In genomic region chr12:78747406-78747805, GRCm38 (mm10) we compare ENCODE assay signal across 12 mouse cellular contexts. TPM values are rescaled to one million over a fixed set of nuclear protein-coding genes. Genes with fewer than 3 reads are reported as not detected.
DNase-seq lines count a peak whose midpoint lies in the region; ATAC-seq and TF ChIP-seq lines count a peak whose summit lies in the region.
"Had no signal": no experiment of that assay in that cellular context is flagged by ENCODE, and none has a peak within 500 bp of the region (broad histone marks: within the 10 kb centered on the region; RNA-seq: fewer than 3 reads in every experiment).

No protein-coding gene starts in this region.

- no peak overlapping the region for H3K9ac ChIP-seq in intestine, embryonic 14.5 days (ENCODE audit: low read length)
- H3K9ac ChIP-seq in intestine, embryonic 15.5 days: no peak overlapping the region
- peak overlapping the region; percentile 79 for H3K9ac ChIP-seq in MEL (ENCODE audit: control insufficient read depth, low read depth, low read length, poor library complexity, severe bottlenecking)
- H3K9ac ChIP-seq in liver, postnatal 0 days (replicated peaks): no peak overlapping the region

- peaks cover 6% of the 10 kb centered on the region for H3K4me1 ChIP-seq in intestine, embryonic 14.5 days (replicated peaks; ENCODE audit: control insufficient read depth, insufficient read depth, low read length)
- peaks cover 2% of the 10 kb centered on the region; the same call in 1 of the 2 replicates for H3K4me1 ChIP-seq in intestine, embryonic 15.5 days (replicated peaks)
- H3K4me1 ChIP-seq in MEL (ENCODE audit: control insufficient read depth in 1 of 2, insufficient read depth in 2 of 2, low read length in 2 of 2): peaks cover 4 to 16% of the 10 kb centered on the region in 2 experiments
- H3K4me1 ChIP-seq in liver, postnatal 0 days (ENCODE audit: insufficient read depth): peaks cover 7% of the 10 kb centered on the region; the same call in 1 of the 2 replicates

- DNase-seq in intestine, embryonic 14.5 days (ENCODE audit: low spot score): no peak
- DNase-seq in 416B (ENCODE audit: low read depth) (peak; percentile 26), MEL (ENCODE audit: low read depth, low spot score) (peak; percentile 64)
- no peak for DNase-seq in liver, postnatal 0 days
- DNase-seq in adrenal gland, postnatal 14 days: no peak
- DNase-seq in gastrocnemius, postnatal 14 days: no peak
- DNase-seq: kidney, postnatal 10 days; right cerebral cortex, postnatal 25 days had no signal

- ATAC-seq in intestine, embryonic 14.5 days (replicated peaks; ENCODE audit: low FRiP score, low TSS enrichment, low read depth): no peak
- ATAC-seq in intestine, embryonic 15.5 days: no peak
- ATAC-seq in liver, postnatal 0 days: no peak
- ATAC-seq: activated CD4-positive, CD25-positive, alpha-beta regulatory T cell, adult 4 months had no signal

- H3K4me2 ChIP-seq in intestine, embryonic 14.5 days (ENCODE audit: low read length): peak overlapping the region; percentile 100
- no peak overlapping the region for H3K4me2 ChIP-seq in intestine, embryonic 15.5 days (replicated peaks)
- H3K4me2 ChIP-seq in liver, postnatal 0 days (ENCODE audit: low read depth, low read length): peak overlapping the region; percentile 96

- H3K79me2 ChIP-seq in MEL (ENCODE audit: control insufficient read depth, insufficient read depth, low read length, poor library complexity): peaks cover 20% of the 10 kb centered on the region

- intact Hi-C loops in gastrocnemius, postnatal 14 days (cut with DNase I; ENCODE audit: low total_unique reads): no loop called here

- H3K36me3 ChIP-seq in intestine, embryonic 14.5 days (ENCODE audit: control insufficient read depth, insufficient read depth, low read length): no peaks in the 10 kb centered on the region
- H3K36me3 ChIP-seq in intestine, embryonic 15.5 days: no peaks in the 10 kb centered on the region
- peaks cover 0 to 28% of the 10 kb centered on the region in 2 experiments; a peak in 2 of 4 replicates for H3K36me3 ChIP-seq in MEL (ENCODE audit: control insufficient read depth in 1 of 2, insufficient read depth in 2 of 2, low read length in 2 of 2)
- H3K36me3 ChIP-seq in liver, postnatal 0 days (replicated peaks; ENCODE audit: insufficient read depth, low read length): no peaks in the 10 kb centered on the region
- H3K36me3 ChIP-seq: forebrain, embryonic 12.5 days had no signal

- TF ChIP-seq CTCF in MEL (IDR thresholded peaks at IDR 0.05 in 2 of 3, conservative IDR thresholded peaks at IDR 0.05 in 1 of 3; ENCODE audit: control insufficient read depth in 1 of 3, insufficient read depth in 1 of 3, low read depth in 2 of 3, low read length in 3 of 3, poor library complexity in 1 of 3, severe bottlenecking in 1 of 3): no peak
- TF ChIP-seq CTCF in liver, postnatal 0 days (IDR thresholded peaks at IDR 0.05; ENCODE audit: low read depth): no peak

- TF ChIP-seq EP300 in MEL (IDR thresholded peaks at IDR 0.05; ENCODE audit: low read depth in 1 of 2, low read length in 2 of 2): no peak
- TF ChIP-seq EP300 in liver, postnatal 0 days (IDR thresholded peaks at IDR 0.05; ENCODE audit: low read depth): no peak

- H3K27ac ChIP-seq in intestine, embryonic 14.5 days (ENCODE audit: low read depth): no peak overlapping the region
- no peak overlapping the region for H3K27ac ChIP-seq in intestine, embryonic 15.5 days
- H3K27ac ChIP-seq in MEL (ENCODE audit: control insufficient read depth, low read depth, low read length): peak overlapping the region; percentile 44; the same call in 1 of the 2 replicates
- no peak overlapping the region for H3K27ac ChIP-seq in liver, postnatal 0 days (ENCODE audit: low read depth)
- H3K27ac ChIP-seq: forebrain, embryonic 12.5 days had no signal

- H3K27me3 ChIP-seq in intestine, embryonic 14.5 days (replicated peaks; ENCODE audit: control insufficient read depth, insufficient read depth, low read length): no peaks in the 10 kb centered on the region
- H3K27me3 ChIP-seq in intestine, embryonic 15.5 days (replicated peaks): no peaks in the 10 kb centered on the region
- no peaks in the 10 kb centered on the region for H3K27me3 ChIP-seq in MEL (ENCODE audit: control insufficient read depth in 1 of 2, insufficient read depth in 2 of 2, low read length in 2 of 2)
- no peaks in the 10 kb centered on the region for H3K27me3 ChIP-seq in liver, postnatal 0 days (ENCODE audit: insufficient read depth, low read length)

- no peak; the same call in 1 of the 2 replicates for TF ChIP-seq RAD21 in MEL (IDR thresholded peaks at IDR 0.05; ENCODE audit: low read depth, low read length)

- no peak for TF ChIP-seq POLR2A in MEL (IDR thresholded peaks at IDR 0.05; ENCODE audit: control insufficient read depth in 1 of 2, insufficient read depth in 1 of 2, low read depth in 1 of 2, low read length in 2 of 2, poor library complexity in 1 of 2)

- 17% methylated on average over 1 of the region's 1 CpGs for WGBS in intestine, embryonic 14.5 days
- WGBS in intestine, embryonic 15.5 days: 48% methylated on average over 1 of the region's 1 CpGs
- WGBS in liver, postnatal 0 days (ENCODE audit: insufficient replicate concordance): 24% methylated on average over 1 of the region's 1 CpGs

- H3K4me3 ChIP-seq in intestine, embryonic 14.5 days (ENCODE audit: low read depth, low read length): peak overlapping the region; percentile 79; the same call in 1 of the 2 replicates
- H3K4me3 ChIP-seq in intestine, embryonic 15.5 days (replicated peaks): no peak overlapping the region
- peak overlapping the region; percentile 72 to 94 for H3K4me3 ChIP-seq in MEL (ENCODE audit: control insufficient read depth in 1 of 2, insufficient read depth in 1 of 2, low read depth in 2 of 2, low read length in 2 of 2)
- no peak overlapping the region for H3K4me3 ChIP-seq in liver, postnatal 0 days (ENCODE audit: low read depth, low read length)

- no peaks in the 10 kb centered on the region for H3K9me3 ChIP-seq in intestine, embryonic 14.5 days (ENCODE audit: control insufficient read depth, low read length)
- no peaks in the 10 kb centered on the region for H3K9me3 ChIP-seq in intestine, embryonic 15.5 days
- H3K9me3 ChIP-seq in MEL (replicated peaks; ENCODE audit: insufficient read depth, low read length): no peaks in the 10 kb centered on the region
- H3K9me3 ChIP-seq in liver, postnatal 0 days (ENCODE audit: low read length): no peaks in the 10 kb centered on the region
- H3K9me3 ChIP-seq: forebrain, embryonic 12.5 days had no signal

TF ChIP-seq in MEL, 35 proteins besides CTCF, POLR2A, EP300 and RAD21:
- TF ChIP-seq ZNF384 (IDR thresholded peaks at IDR 0.05; ENCODE audit: low read depth, low read length) (peak; percentile 84), BHLHE40 (IDR thresholded peaks at IDR 0.05; ENCODE audit: borderline replicate concordance, low read depth, low read length) (peak; percentile 29; the same call in 1 of the 2 replicates), MAZ (IDR thresholded peaks at IDR 0.05; ENCODE audit: low read depth, low read length) (0 out of 2 replicates have a peak, but pooled peaks have one; percentile 3), ZC3H11A (IDR thresholded peaks at IDR 0.05; ENCODE audit: low read depth, low read length) (no peak), SIN3A (IDR thresholded peaks at IDR 0.05; ENCODE audit: low read length) (peak; percentile 55)
TF ChIP-seq in MEL: peak in this region for 4.

RNA-seq across cellular contexts. Expression of gene Mpp5, which starts 1.3 kb away (rescaled TPM):
- 17.3 and 20.1 TPM in 2 replicates for polyA plus RNA-seq in intestine, embryonic 14.5 days (2014; fragmentation: Nextera tagmentation; extraction: Ambion mirVana)
- polyA plus RNA-seq in intestine, embryonic 15.5 days (2015; fragmentation: Nextera tagmentation; extraction: Ambion mirVana): 21.5 and 25.3 TPM in 2 replicates
- total RNA-seq in MEL (2012; rRNA removed): 15.2 and 17.4 TPM in 2 replicates
- polyA plus RNA-seq in MEL (2012; ENCODE audit: insufficient read depth in 1 of 2, insufficient read length in 2 of 2, low read depth in 1 of 2, low replicate concordance in 2 of 2, missing spikeins in 1 of 2): 100 to 1,000 TPM in 1 of 2 experiments, 10 to 100 TPM in 1; 15.1 to 143 TPM
- polyA plus RNA-seq in liver, postnatal 0 days (2015; fragmentation: Nextera tagmentation; extraction: Ambion mirVana): 5.2 and 7.0 TPM in 2 replicates
- 22.3 TPM in 2 replicates for total RNA-seq in adrenal gland, postnatal 14 days (2021)
- 10 to 100 TPM; 12.7 to 18.4 TPM for total RNA-seq in gastrocnemius, postnatal 14 days (2021)

RNA-seq across cellular contexts. Expression of gene Fam71d, which starts 56.1 kb away (rescaled TPM):
- polyA plus RNA-seq in intestine, embryonic 14.5 days (2014; fragmentation: Nextera tagmentation; extraction: Ambion mirVana): 0.15 TPM in 1 of 2 replicates, not detected in the other
- not detected in 2 replicates for polyA plus RNA-seq in intestine, embryonic 15.5 days (2015; fragmentation: Nextera tagmentation; extraction: Ambion mirVana)
- total RNA-seq in MEL (2012; rRNA removed): not detected in 2 replicates
- polyA plus RNA-seq in MEL (2012; ENCODE audit: insufficient read depth in 1 of 2, insufficient read length in 2 of 2, low read depth in 1 of 2, low replicate concordance in 2 of 2, missing spikeins in 1 of 2): not detected
- polyA plus RNA-seq in liver, postnatal 0 days (2015; fragmentation: Nextera tagmentation; extraction: Ambion mirVana): not detected in 2 replicates
- total RNA-seq in adrenal gland, postnatal 14 days (2021): 0.85 TPM in 1 of 2 replicates, not detected in the other
- under 1 TPM in 1 of 2 experiments, not detected in 1; 0.25 TPM for total RNA-seq in gastrocnemius, postnatal 14 days (2021)
- total RNA-seq: ES-E14 had no signal
- polyA plus RNA-seq: activated CD4-positive, CD25-positive, alpha-beta regulatory T cell, adult 4 months had no signal

Comparison
In these comparisons a context has a peak if more than half of its experiments do, and no peak if none do; other contexts are left out.
1. H3K4me3 ChIP-seq: peak in intestine, embryonic 14.5 days (single experiment) and MEL (2 of 2); none in intestine, embryonic 15.5 days (single experiment) and liver, postnatal 0 days (single experiment).
2. DNase-seq: peak in 416B (single experiment) and MEL (single experiment); none in intestine, embryonic 14.5 days (single experiment), liver, postnatal 0 days (single experiment), adrenal gland, postnatal 14 days (single experiment) and gastrocnemius, postnatal 14 days (single experiment).